Mouse (Mus musculus) lung, embryonic 15.5 days (tissue): ENCODE measurements around the gene H2al1j. TPM values are rescaled to one million over a fixed set of nuclear protein-coding genes. Genes with fewer than 3 reads are reported as not detected.
"Not testable (repeated sequence)": the region's sequence is repeated elsewhere in the genome, so short reads cannot be mapped to it uniquely, and the experiment has no call there.

ENCODE experiments used
- ATAC-seq: fragments of 200-750 bp; cut with Nextera tagmentation; 2 replicates; pipeline ENCODE4 v1.8.0; 2017; ENCODE audit warnings: moderate number of reproducible peaks, borderline replicate concordance; ENCODE audit not compliant: low FRiP score, low TSS enrichment; ENCODE audit errors: extremely low read depth
- H3K27ac ChIP-seq: fragments of 300-500 bp; sonication (generic); 2 replicates; pipeline ENCODE4 v1.5.1; 2015; ENCODE audit warnings: moderate library complexity, mild to moderate bottlenecking, inconsistent platforms
- H3K27me3 ChIP-seq: fragments of 300-500 bp; sonication (generic); 2 replicates; pipeline ENCODE4 v1.6.1; 2015; ENCODE audit warnings: inconsistent platforms
- H3K36me3 ChIP-seq: fragments of 300-500 bp; sonication (generic); 2 replicates; pipeline ENCODE4 v1.6.1; 2015; ENCODE audit warnings: inconsistent platforms
- H3K4me1 ChIP-seq: fragments of 300-500 bp; sonication (generic); 2 replicates; pipeline ENCODE4 v1.6.1; 2015; ENCODE audit warnings: inconsistent platforms
- H3K4me2 ChIP-seq: fragments of 300-500 bp; sonication (generic); 2 replicates; pipeline ENCODE4 v1.6.1; 2015; ENCODE audit warnings: inconsistent platforms, mild to moderate bottlenecking, moderate library complexity
- H3K4me3 ChIP-seq: fragments of 300-500 bp; sonication (generic); 2 replicates; pipeline ENCODE4 v1.5.1; 2015; ENCODE audit warnings: mild to moderate bottlenecking, inconsistent platforms
- H3K9ac ChIP-seq: fragments of 300-500 bp; sonication (generic); 2 replicates; pipeline ENCODE4 v1.6.1; 2015; ENCODE audit warnings: inconsistent platforms
- H3K9me3 ChIP-seq: fragments of 300-500 bp; sonication (generic); 2 replicates; pipeline ENCODE4 v1.6.1; 2016; ENCODE audit warnings: inconsistent platforms
- WGBS: fragments of 180-500 bp; shearing (Covaris S2); methylation state at CpG from one replicate; pipeline ENCODE4 v1.1.7; 2015; 5-methylcytosine and 5-hydroxymethylcytosine counted together
- polyA plus RNA-seq: library from polyadenylated mRNA; unstranded; fragments of >200 nt; fragmentation: Nextera tagmentation; extraction: Ambion mirVana; gene quantifications from 2 replicates; pipeline ENCODE4 v1.2.1, GENCODE M21; 2015

H2al1j gene
- not detected in 2 replicates for polyA plus RNA-seq

- not testable (repeated sequence) for H3K4me3 ChIP-seq, H3K36me3 ChIP-seq, H3K9ac ChIP-seq, H3K4me2 ChIP-seq, H3K9me3 ChIP-seq, H3K4me1 ChIP-seq, H3K27ac ChIP-seq, ATAC-seq, H3K27me3 ChIP-seq
- WGBS, result 92% methylated on average over 2 of the region's 2 CpGs
These were observed at the start of gene H2al1j for GRCm38 (mm10) chrX:11327522-11327921. H2al1j (plus strand) TSS chrX:11327822.

DNA sequence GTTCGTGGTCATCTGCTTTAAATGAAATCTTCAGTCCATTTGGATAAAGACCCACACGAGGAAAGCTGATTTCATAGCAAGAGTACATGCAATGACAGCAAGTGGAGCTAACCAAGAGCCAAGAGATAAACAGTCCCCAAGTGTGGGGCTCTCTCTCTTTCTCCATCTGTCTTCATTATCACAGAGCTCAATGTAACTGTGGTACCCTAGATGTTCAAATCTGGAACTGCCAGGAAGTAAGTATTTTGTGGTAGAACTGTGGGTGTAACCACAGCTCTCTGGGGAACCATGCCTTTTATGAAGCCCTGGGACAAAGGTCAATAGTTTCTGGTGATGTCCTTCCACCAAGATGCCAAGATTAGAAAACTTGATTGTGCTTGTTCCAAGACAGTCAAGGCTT, 46.9 kb upstream of the H2al1j start:
- Histone ChIP-seq H3K27me3 (peaks cover 4% of the 10 kb centered on the region; the same call in 1 of the 2 replicates), H3K4me2 (no peak overlapping the region), H3K4me1 (no peaks in the 10 kb centered on the region), H3K27ac (no peak overlapping the region), H3K9ac (no peak overlapping the region), H3K9me3 (no peaks in the 10 kb centered on the region), H3K4me3 (no peak overlapping the region), H3K36me3 (no peaks in the 10 kb centered on the region)
- WGBS, result 60% methylated on average over 2 of the region's 2 CpGs
- no peak for ATAC-seq

- H3K4me2 ChIP-seq, result no peak overlapping the region
These were observed 39.2 kb upstream of the H2al1j start for GRCm38 (mm10) chrX:11288306-11288882.

DNA sequence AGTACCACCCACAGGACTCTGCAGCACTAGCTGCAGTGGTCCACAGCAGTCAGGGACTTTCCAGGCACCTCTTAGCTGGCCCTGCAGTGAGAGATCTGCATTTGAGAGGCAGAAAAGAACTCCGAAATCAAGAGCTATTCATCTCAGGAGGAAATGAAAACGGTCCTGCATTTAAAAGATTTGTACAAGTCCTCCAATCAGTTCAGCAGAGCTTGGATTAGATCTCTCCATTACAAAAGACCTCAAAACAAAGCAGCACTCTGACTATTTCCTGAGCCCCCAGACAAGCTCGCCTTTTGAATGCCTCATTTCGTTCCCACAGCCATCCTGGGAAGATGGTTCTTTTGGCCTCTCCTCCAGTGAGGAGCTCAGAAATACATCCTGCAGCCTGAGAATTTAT, 38.4 kb upstream of the H2al1j start:
- H3K27ac ChIP-seq, result no peak overlapping the region
- no peaks in the 10 kb centered on the region for H3K36me3 ChIP-seq
- no peak overlapping the region for H3K9ac ChIP-seq
- no peak overlapping the region for H3K4me3 ChIP-seq
- H3K27me3 ChIP-seq, result peaks cover 4% of the 10 kb centered on the region; the same call in 1 of the 2 replicates
- H3K4me2 ChIP-seq, result no peak overlapping the region
- 0 out of 2 replicates have a peak, but pooled peaks cover 3% of the 10 kb centered on the region for H3K4me1 ChIP-seq
- ATAC-seq, result no peak
- WGBS, result 65% methylated on average over 4 of the region's 4 CpGs
- H3K9me3 ChIP-seq, result no peaks in the 10 kb centered on the region

More at GRCm38 (mm10) chrX:11288306-11288882, 39.2 kb upstream of the H2al1j start:
- no peak overlapping the region for H3K9ac ChIP-seq
- ATAC-seq, result no peak
- 37% methylated on average over 14 of the region's 14 CpGs for WGBS
- H3K4me1 ChIP-seq, result 0 out of 2 replicates have a peak, but pooled peaks cover 3% of the 10 kb centered on the region
- no peak overlapping the region for H3K4me3 ChIP-seq
- no peaks in the 10 kb centered on the region for H3K9me3 ChIP-seq
- H3K36me3 ChIP-seq, result no peaks in the 10 kb centered on the region
- H3K27ac ChIP-seq, result no peak overlapping the region
- peaks cover 4% of the 10 kb centered on the region; the same call in 1 of the 2 replicates for H3K27me3 ChIP-seq

DNA sequence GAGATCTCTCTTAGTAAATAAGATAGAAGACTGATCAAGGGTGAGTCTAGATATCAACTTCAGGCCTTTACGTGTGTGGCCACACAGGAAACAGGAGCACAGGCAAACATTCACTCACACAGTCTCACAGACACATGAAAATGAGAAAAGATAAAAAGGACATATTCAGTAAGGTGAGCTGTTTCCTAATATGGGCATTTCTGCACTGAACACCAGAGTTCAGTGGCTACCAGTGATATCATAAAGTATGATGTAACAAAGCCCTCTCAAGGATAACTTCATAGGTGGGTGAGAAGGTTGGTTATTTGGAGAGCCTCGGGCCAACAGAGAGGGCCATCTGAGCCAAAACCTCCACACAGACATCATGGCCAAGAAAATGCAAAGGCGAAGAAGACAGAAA, 28.7 kb upstream of the H2al1j start, which contains the start of gene H2al1a:
Gene H2al1a, plus strand, starts transcription at position 301 of the 400 bp plus-strand sequence.
- H3K9me3 ChIP-seq, ATAC-seq, H3K9ac ChIP-seq, H3K36me3 ChIP-seq, H3K4me1 ChIP-seq, H3K4me3 ChIP-seq, H3K27ac ChIP-seq, H3K27me3 ChIP-seq, H3K4me2 ChIP-seq: not testable (repeated sequence)
- WGBS, result no CpG with 5 or more reads among the region's 3 CpGs

GRCm38 (mm10) chrX:11302132-11302531, 25.5 kb upstream of the H2al1j start, which contains the start of gene H2al1b:
H2al1b (plus strand) TSS chrX:11302432.
- H3K4me3 ChIP-seq, H3K27me3 ChIP-seq, H3K27ac ChIP-seq, ATAC-seq, H3K36me3 ChIP-seq, H3K9me3 ChIP-seq, H3K4me1 ChIP-seq, H3K9ac ChIP-seq, H3K4me2 ChIP-seq: not testable (repeated sequence)
- WGBS, result 100% methylated on average over 1 of the region's 3 CpGs

GRCm38 (mm10) chrX:11305355-11305754, 22.3 kb upstream of the H2al1j start, which contains the start of gene H2al1c:
H2al1c (plus strand) TSS chrX:11305655.
- not testable (repeated sequence) for H3K9ac ChIP-seq, H3K27ac ChIP-seq, H3K4me1 ChIP-seq, H3K4me2 ChIP-seq, H3K27me3 ChIP-seq, H3K4me3 ChIP-seq, H3K9me3 ChIP-seq, ATAC-seq, H3K36me3 ChIP-seq
- WGBS, result 38% methylated on average over 1 of the region's 6 CpGs

- not testable (repeated sequence) for ATAC-seq, H3K27me3 ChIP-seq, H3K27ac ChIP-seq, H3K9me3 ChIP-seq, H3K4me3 ChIP-seq, H3K9ac ChIP-seq, H3K36me3 ChIP-seq, H3K4me1 ChIP-seq, H3K4me2 ChIP-seq
- WGBS, result no CpG with 5 or more reads among the region's 6 CpGs
These were observed 19.1 kb upstream of the H2al1j start, which contains the start of gene H2al1d for GRCm38 (mm10) chrX:11308524-11308923. H2al1d (plus strand) TSS chrX:11308824.

DNA sequence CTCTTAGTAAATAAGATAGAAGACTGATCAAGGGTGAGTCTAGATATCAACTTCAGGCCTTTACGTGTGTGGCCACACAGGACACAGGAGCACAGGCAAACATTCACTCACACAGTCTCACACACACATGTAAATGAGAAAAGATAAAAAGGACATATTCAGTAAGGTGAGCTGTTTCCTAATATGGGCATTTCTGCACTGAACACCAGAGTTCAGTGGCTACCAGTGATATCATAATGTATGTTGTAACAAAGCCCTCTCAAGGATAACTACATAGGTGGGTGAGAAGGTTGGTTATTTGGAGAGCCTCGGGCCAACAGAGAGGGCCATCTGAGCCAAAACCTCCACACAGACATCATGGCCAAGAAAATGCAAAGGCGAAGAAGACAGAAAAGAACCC, 16.0 kb upstream of the H2al1j start, which contains the start of gene H2al1e:
Gene H2al1e, plus strand, starts transcription at position 301 of the 400 bp plus-strand sequence.
- H3K36me3 ChIP-seq, H3K9ac ChIP-seq, ATAC-seq, H3K27ac ChIP-seq, H3K9me3 ChIP-seq, H3K27me3 ChIP-seq, H3K4me1 ChIP-seq, H3K4me3 ChIP-seq, H3K4me2 ChIP-seq: not testable (repeated sequence)
- no CpG with 5 or more reads among the region's 3 CpGs for WGBS

DNA sequence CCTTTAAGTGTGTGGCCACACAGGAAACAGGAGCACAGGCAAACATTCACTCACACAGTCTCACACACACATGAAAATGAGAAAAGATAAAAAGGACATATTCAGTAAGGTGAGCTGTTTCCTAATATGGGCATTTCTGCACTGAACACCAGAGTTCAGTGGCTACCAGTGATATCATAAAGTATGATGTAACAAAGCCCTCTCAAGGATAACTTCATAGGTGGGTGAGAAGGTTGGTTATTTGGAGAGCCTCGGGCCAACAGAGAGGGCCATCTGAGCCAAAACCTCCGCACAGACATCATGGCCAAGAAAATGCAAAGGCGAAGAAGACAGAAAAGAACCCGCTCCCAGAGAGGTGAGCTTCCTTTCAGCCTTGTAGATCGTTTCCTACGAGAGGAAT, 12.8 kb upstream of the H2al1j start, which contains the start of gene H2al1f:
Gene H2al1f, plus strand, starts transcription at position 301 of the 400 bp plus-strand sequence.
- not testable (repeated sequence) for H3K27me3 ChIP-seq, H3K36me3 ChIP-seq, H3K27ac ChIP-seq, H3K4me2 ChIP-seq, H3K9ac ChIP-seq, ATAC-seq, H3K4me3 ChIP-seq, H3K4me1 ChIP-seq, H3K9me3 ChIP-seq
- WGBS, result no CpG with 5 or more reads among the region's 6 CpGs

GRCm38 (mm10) chrX:11317956-11318355, 9.7 kb upstream of the H2al1j start, which contains the start of gene H2al1g:
H2al1g (plus strand) TSS chrX:11318256.
- H3K27me3 ChIP-seq, H3K36me3 ChIP-seq, H3K27ac ChIP-seq, H3K4me1 ChIP-seq, H3K4me2 ChIP-seq, H3K4me3 ChIP-seq, H3K9ac ChIP-seq, ATAC-seq, H3K9me3 ChIP-seq: not testable (repeated sequence)
- whole genome bisulfite sequencing, result no CpG with 5 or more reads among the region's 3 CpGs

DNA sequence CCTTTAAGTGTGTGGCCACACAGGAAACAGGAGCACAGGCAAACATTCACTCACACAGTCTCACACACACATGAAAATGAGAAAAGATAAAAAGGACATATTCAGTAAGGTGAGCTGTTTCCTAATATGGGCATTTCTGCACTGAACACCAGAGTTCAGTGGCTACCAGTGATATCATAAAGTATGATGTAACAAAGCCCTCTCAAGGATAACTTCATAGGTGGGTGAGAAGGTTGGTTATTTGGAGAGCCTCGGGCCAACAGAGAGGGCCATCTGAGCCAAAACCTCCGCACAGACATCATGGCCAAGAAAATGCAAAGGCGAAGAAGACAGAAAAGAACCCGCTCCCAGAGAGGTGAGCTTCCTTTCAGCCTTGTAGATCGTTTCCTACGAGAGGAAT, 6.4 kb upstream of the H2al1j start, which contains the start of gene H2al1h:
Gene H2al1h, plus strand, starts transcription at position 301 of the 400 bp plus-strand sequence.
- not testable (repeated sequence) for ATAC-seq, H3K4me2 ChIP-seq, H3K4me1 ChIP-seq, H3K27ac ChIP-seq, H3K27me3 ChIP-seq, H3K9me3 ChIP-seq, H3K36me3 ChIP-seq, H3K9ac ChIP-seq, H3K4me3 ChIP-seq
- WGBS, result no CpG with 5 or more reads among the region's 6 CpGs
